Mouse (Mus musculus) forebrain, embryonic 11.5 days (tissue): Measurements from ENCODE around the gene Msi2. TPM values are rescaled to one million over a fixed set of nuclear protein-coding genes. Genes with fewer than 3 reads are reported as not detected.

ENCODE experiments used
- ATAC-seq: fragments of 200-750 bp; cut with Nextera tagmentation; replicated peaks from 2 replicates; pipeline ENCODE4 v1.8.0; 2017; ENCODE audit warnings: moderate TSS enrichment; ENCODE audit not compliant: low FRiP score
- DNase-seq: peaks from one replicate; pipeline ENCODE4 v3.0.0-alpha.2; 2017; ENCODE audit warnings: low spot score
- H3K27ac ChIP-seq: fragments of 300-500 bp; sonication (generic); 2 replicates; pipeline ENCODE4 v1.5.1; 2014; ENCODE audit warnings: low read depth, low read length
- H3K27me3 ChIP-seq: fragments of 300-500 bp; sonication (generic); 2 replicates; pipeline ENCODE4 v1.6.1; 2014; ENCODE audit warnings: mild to moderate bottlenecking, low read length, mixed read lengths; ENCODE audit not compliant: control insufficient read depth, insufficient read depth
- H3K36me3 ChIP-seq: fragments of 300-500 bp; sonication (generic); 2 replicates; pipeline ENCODE4 v1.6.1; 2014; ENCODE audit warnings: mild to moderate bottlenecking, low read length, moderate library complexity, mixed read lengths; ENCODE audit not compliant: control insufficient read depth, insufficient read depth
- H3K4me1 ChIP-seq: fragments of 300-500 bp; sonication (generic); replicated peaks from 2 replicates; pipeline ENCODE4 v1.6.1; 2014; ENCODE audit warnings: low read length, mixed read lengths; ENCODE audit not compliant: control insufficient read depth, insufficient read depth
- H3K4me2 ChIP-seq: fragments of 300-500 bp; sonication (generic); 2 replicates; pipeline ENCODE4 v1.6.1; 2014; ENCODE audit warnings: low read depth, mild to moderate bottlenecking, low read length, moderate library complexity, mixed read lengths; ENCODE audit not compliant: severe bottlenecking
- H3K4me3 ChIP-seq: fragments of 300-500 bp; sonication (generic); 2 replicates; pipeline ENCODE4 v1.5.1; 2014; ENCODE audit warnings: low read depth, low read length
- H3K9ac ChIP-seq: fragments of 300-500 bp; sonication (generic); 2 replicates; pipeline ENCODE4 v1.6.1; 2014; ENCODE audit warnings: low read length
- H3K9me3 ChIP-seq: fragments of 300-500 bp; sonication (generic); 2 replicates; pipeline ENCODE4 v1.6.1; 2016; ENCODE audit warnings: low read length, mixed read lengths; ENCODE audit not compliant: control insufficient read depth
- WGBS: fragments of 180-500 bp; shearing (Covaris S2); extraction: QIAGEN DNeasy Blood & Tissue Kit; methylation state at CpG from one replicate; pipeline ENCODE4 v1.1.7; 2014; 5-methylcytosine and 5-hydroxymethylcytosine counted together
- polyA plus RNA-seq: library from polyadenylated mRNA; unstranded; fragments of >200 nt; fragmentation: Nextera tagmentation; extraction: Ambion mirVana; gene quantifications from 2 replicates; pipeline ENCODE4 v1.2.1, GENCODE M21; 2014

Msi2 gene
- 23.9 and 26.2 TPM in 2 replicates for polyA plus RNA-seq

DNA sequence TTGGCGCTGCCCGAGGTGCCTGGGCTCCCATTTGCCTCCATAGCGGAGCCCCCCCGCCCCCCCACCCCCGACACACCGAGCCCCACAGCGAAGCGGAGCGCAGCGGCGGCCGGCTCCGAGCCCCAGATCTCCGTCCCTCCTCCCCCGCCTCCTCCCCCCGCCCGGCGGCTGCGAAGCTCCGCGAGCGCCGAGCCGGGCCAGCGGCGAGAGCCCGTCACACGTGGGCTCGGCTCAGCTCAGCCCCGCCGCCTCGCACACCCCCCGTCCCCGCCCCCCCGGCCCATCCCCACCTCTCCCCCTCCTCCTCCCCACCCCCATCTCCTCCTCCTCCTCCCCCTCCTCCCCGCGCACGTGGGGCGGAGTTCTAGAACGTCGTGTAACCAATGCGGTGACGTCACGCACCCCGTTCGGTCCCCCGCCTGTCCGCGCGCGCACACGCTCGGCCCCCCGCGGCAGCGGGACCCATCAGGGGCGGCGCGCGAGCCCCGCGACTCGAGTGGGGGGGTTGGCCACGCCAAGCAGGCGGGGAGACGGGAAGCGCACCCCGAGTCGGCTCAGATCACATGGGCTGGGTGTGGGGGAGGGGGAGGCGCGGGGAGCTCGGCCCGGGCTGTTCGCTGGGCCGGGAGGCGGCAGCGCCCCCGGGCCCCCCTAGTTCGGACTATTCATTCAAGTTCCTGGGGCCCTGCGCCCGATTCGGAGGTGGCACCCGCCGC lies at the start of gene Msi2:
Gene Msi2, minus strand, starts transcription at position 464 of the 716 bp plus-strand sequence.
- H3K4me2 ChIP-seq = peak within 1 kb of the TSS; percentile 91
- ATAC-seq = peak; percentile 86
- under 1% methylated on average over 45 of the region's 84 CpGs for WGBS
- peak within 1 kb of the TSS; percentile 99 for H3K9ac ChIP-seq
- H3K27ac ChIP-seq = peak within 1 kb of the TSS; percentile 88
- H3K9me3 ChIP-seq = no peaks in the 10 kb centered on the region
- H3K36me3 ChIP-seq = no peaks in the 10 kb centered on the region
- DNase-seq = peak; percentile 97
- peak within 1 kb of the TSS; percentile 97 for H3K4me3 ChIP-seq
- H3K27me3 ChIP-seq = no peaks in the 10 kb centered on the region
- peaks cover 22% of the 10 kb centered on the region; the same call in 1 of the 2 replicates for H3K4me1 ChIP-seq

DNA sequence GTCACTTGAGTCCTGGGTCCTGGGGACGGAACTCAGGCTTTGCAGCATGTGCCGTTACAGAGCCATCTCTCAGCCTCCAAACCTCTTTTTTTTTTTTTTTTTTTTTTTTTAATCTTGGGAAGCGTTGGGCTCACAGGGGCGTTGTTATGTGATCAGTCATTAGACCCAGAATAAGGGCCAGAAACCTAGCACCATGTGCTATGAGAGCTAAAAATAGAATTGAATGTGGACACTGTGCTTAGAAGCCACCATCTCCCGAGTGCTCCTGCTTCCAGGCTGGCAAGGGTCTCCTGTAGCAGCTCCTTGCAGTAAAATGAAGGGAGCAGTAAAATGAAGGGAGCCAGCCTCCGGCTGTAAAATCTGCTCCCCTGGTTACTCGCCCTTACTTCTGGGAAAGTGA lies 47.3 kb upstream of the Msi2 start:
- no peaks in the 10 kb centered on the region for H3K27me3 ChIP-seq
- H3K4me3 ChIP-seq = no peak overlapping the region
- no peaks in the 10 kb centered on the region; the same call in 1 of the 2 replicates for H3K4me1 ChIP-seq
- no peak for ATAC-seq
- H3K4me2 ChIP-seq = no peak overlapping the region
- WGBS = 69% methylated on average over 7 of the region's 7 CpGs
- no peak for DNase-seq
- no peaks in the 10 kb centered on the region for H3K36me3 ChIP-seq
- no peak overlapping the region for H3K9ac ChIP-seq
- no peaks in the 10 kb centered on the region for H3K9me3 ChIP-seq
- H3K27ac ChIP-seq = no peak overlapping the region

DNA sequence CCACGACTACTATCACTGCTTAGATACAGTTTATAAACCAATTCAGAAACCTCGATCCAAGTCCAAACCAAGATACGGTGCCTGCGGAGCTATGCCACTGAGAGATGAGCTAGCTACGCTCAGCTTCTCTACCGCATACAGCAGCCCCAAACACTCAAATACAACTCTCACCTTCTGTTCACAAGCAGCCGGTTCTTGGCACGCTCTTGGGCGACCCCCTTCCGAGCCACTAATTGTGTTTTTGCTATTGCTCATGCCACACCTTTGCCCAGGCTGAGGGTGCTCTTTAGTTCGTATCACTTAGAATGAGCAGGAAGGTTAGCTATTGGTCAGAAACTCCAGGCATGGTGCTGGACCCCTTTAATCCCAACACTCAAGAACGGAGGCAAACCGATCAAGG lies 45.1 kb upstream of the Msi2 start:
- Histone ChIP-seq H3K4me1 (peaks cover 3% of the 10 kb centered on the region; the same call in 1 of the 2 replicates), H3K9ac (no peak overlapping the region), H3K4me3 (no peak overlapping the region), H3K27me3 (no peaks in the 10 kb centered on the region), H3K9me3 (no peaks in the 10 kb centered on the region), H3K27ac (no peak overlapping the region), H3K4me2 (no peak overlapping the region), H3K36me3 (no peaks in the 10 kb centered on the region)
- WGBS = 94% methylated on average over 13 of the region's 13 CpGs
- no peak for DNase-seq
- no peak for ATAC-seq

DNA sequence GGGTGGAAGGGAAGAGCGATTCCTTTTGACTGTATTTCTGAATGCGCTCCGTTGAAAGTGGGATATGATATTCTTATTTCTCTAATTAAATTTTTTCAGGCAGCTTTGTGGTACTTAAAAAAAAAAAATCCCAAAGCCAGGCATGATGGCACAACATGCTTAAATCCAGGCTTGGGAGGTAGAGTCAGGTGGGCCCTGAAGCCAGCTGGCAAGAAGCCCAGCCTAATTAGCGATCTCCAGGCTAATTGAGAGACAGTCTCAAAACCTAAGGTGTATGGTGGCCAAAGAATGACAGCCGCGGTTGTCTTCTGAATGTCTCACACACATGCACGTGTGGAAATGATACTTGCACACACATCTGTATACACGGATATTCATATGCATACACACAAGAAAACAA lies 41.2 kb upstream of the Msi2 start:
- Histone ChIP-seq H3K4me3 (no peak overlapping the region), H3K4me2 (no peak overlapping the region), H3K9me3 (no peaks in the 10 kb centered on the region), H3K27ac (0 out of 2 replicates have a peak overlapping the region, but pooled peaks have one; percentile 26), H3K36me3 (no peaks in the 10 kb centered on the region), H3K4me1 (peaks cover 3% of the 10 kb centered on the region; the same call in 1 of the 2 replicates), H3K27me3 (no peaks in the 10 kb centered on the region), H3K9ac (no peak overlapping the region)
- 85% methylated on average over 8 of the region's 8 CpGs for WGBS
- ATAC-seq (no peak), DNase-seq (no peak)

DNA sequence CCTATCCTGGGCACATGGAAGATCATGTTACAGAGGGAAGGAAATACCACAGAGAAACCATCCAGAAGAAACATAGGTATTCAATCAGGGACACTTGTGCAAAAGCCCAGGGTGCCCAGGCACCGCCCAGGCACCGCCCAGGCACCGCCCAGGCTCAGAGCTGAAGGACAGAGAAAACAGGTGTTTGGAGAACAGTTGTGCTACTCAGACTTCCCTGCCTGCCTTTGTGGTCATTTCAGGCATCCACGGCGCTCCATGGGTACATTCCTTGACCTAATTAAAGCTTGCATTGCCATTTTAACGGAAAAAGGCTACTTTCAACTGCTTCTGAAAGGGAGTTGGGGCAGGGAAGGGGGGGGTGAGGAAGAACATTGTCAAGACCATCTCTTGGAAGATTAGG lies 40.1 kb upstream of the Msi2 start:
- H3K36me3 ChIP-seq = no peaks in the 10 kb centered on the region
- no peaks in the 10 kb centered on the region for H3K9me3 ChIP-seq
- H3K4me1 ChIP-seq = peaks cover 3% of the 10 kb centered on the region; the same call in 1 of the 2 replicates
- WGBS = 14% methylated on average over 6 of the region's 6 CpGs
- no peaks in the 10 kb centered on the region for H3K27me3 ChIP-seq
- DNase-seq = no peak
- no peak for ATAC-seq
- no peak overlapping the region for H3K9ac ChIP-seq
- H3K4me2 ChIP-seq = no peak overlapping the region
- no peak overlapping the region for H3K4me3 ChIP-seq
- H3K27ac ChIP-seq = no peak overlapping the region

DNA sequence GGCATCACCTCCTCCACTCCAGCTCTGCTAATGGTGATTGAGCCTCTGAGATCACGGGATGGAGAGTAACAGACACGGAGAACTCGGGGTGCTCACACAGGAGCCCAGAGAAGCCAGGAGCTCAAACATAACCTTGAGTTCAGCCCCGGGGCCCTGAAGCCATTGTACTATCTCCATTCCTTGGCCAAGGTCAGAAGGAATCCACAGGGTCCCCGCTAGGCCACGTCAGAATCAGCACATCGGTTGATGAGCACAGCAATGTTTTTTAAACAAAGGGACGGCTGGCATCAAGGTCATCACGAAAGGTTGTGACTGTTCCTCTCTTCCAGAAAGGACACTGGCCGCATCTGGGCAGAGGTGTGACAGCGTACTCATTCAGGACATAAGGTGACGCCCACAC lies 27.0 kb upstream of the Msi2 start:
- no peak overlapping the region for H3K9ac ChIP-seq
- H3K27me3 ChIP-seq = no peaks in the 10 kb centered on the region
- H3K36me3 ChIP-seq = no peaks in the 10 kb centered on the region
- no peak overlapping the region for H3K4me3 ChIP-seq
- DNase-seq = no peak
- WGBS = 80% methylated on average over 12 of the region's 12 CpGs
- no peaks in the 10 kb centered on the region for H3K4me1 ChIP-seq
- no peak for ATAC-seq
- H3K4me2 ChIP-seq = no peak overlapping the region
- no peaks in the 10 kb centered on the region for H3K9me3 ChIP-seq
- no peak overlapping the region for H3K27ac ChIP-seq

DNA sequence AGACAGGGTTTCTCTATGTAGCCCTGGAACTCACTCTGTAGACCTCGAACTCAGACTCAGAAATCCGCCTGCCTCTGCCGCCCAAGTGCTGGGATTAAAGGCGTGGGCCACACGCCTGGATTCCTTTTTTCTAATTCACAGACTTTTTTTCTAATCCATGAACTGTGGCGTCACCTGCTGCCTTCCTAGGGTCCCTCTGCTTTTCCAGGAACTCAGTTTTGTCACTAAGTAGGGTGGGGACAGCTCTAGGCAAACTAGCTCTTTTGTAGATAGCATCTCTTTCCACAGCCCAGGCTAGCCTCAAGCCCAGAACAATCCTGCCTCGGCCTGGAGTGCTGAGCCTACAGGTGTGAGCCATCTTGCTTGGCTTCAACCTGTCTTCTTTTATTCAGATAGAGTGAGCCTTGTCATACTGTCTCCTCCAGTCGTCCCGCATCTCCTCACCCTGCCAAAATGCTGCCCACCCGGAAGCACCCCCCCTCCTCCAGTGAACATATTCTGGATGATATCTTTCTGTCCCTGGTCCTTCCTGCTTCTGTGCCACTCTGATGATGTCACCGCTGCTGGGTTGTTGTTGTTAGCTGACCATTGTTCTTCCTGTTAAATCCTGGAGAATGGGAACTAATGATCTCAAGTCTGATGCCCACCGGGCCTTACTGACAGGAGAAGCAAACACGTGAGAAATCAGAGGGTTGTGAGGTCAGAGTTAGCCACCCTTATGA lies 21.4 kb upstream of the Msi2 start:
- no peak overlapping the region for H3K4me3 ChIP-seq
- 86% methylated on average over 13 of the region's 13 CpGs for WGBS

DNA sequence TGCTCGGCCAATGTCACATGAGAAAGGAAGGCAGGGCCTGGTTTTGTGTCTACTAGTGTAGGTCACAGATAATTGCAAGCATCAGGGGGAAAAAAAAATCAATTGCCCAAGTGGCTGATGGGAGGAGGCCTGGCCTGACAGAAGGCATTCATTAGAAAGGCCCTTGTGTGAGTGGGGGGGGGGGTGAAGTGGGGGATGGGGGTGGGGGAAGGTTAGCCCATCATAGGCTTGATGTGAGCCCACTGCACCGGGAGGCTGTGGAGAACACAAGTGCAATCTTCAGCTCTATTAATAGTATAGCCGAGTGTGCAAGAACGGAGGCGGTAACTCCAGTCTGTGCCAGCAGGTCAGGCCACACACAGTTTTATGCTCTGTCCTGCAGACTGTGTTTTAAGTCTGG lies 11.1 kb upstream of the Msi2 start:
- DNase-seq = peak; percentile 57
- ATAC-seq = peak; percentile 61; the same call in 1 of the 2 replicates
- Histone ChIP-seq H3K9ac (no peak overlapping the region), H3K36me3 (no peaks in the 10 kb centered on the region), H3K9me3 (no peaks in the 10 kb centered on the region), H3K4me3 (no peak overlapping the region), H3K4me2 (no peak overlapping the region), H3K4me1 (peaks cover 15% of the 10 kb centered on the region), H3K27ac (peak overlapping the region; percentile 41; the same call in 1 of the 2 replicates), H3K27me3 (no peaks in the 10 kb centered on the region)
- 55% methylated on average over 5 of the region's 5 CpGs for WGBS

More for the DNA sequence above, 21.4 kb upstream of the Msi2 start:
- no peak overlapping the region for H3K4me2 ChIP-seq
- DNase-seq = no peak
- no peak overlapping the region for H3K27ac ChIP-seq
- H3K36me3 ChIP-seq = no peaks in the 10 kb centered on the region
- no peaks in the 10 kb centered on the region for H3K27me3 ChIP-seq
- no peak for ATAC-seq
- H3K4me1 ChIP-seq = no peaks in the 10 kb centered on the region
- no peak overlapping the region for H3K9ac ChIP-seq
- peaks cover 3% of the 10 kb centered on the region; the same call in 1 of the 2 replicates for H3K9me3 ChIP-seq
